Mouse (Mus musculus) layer of hippocampus, adult 18-20 months (tissue): ENCODE measurements around the gene Arsa. TPM values are rescaled to one million over a fixed set of nuclear protein-coding genes. Genes with fewer than 3 reads are reported as not detected.

Source experiments
- total RNA-seq, 2 experiments: library from RNA; stranded (reverse); gene quantifications; 2 replicates each; pipeline ENCODE4 v1.2.3; 2021

Arsa gene
- total RNA-seq, 2 experiments from 2014 or later: 28.1 to 29.6 TPM

Other genes with a start within 250 kb of the Arsa start
- 100 to 1,000 TPM; 304 to 307 TPM for gene Sbf1, start 162.1 kb downstream of the Arsa start, total RNA-seq
- gene Adm2, start 154.7 kb downstream of the Arsa start, total RNA-seq: not detected
- gene Miox, start 143.0 kb downstream of the Arsa start, total RNA-seq: not detected
- gene Lmf2, start 121.8 kb downstream of the Arsa start, total RNA-seq: 10 to 100 TPM; 16.6 to 18.6 TPM
- 100 to 1,000 TPM; 101 to 103 TPM for gene Ncaph2, start 121.7 kb downstream of the Arsa start, total RNA-seq
- gene Sco2, start 103.6 kb downstream of the Arsa start, total RNA-seq: 10 to 100 TPM; 28.1 to 34.0 TPM
- gene Tymp, start 100.4 kb downstream of the Arsa start, total RNA-seq: 1 to 10 TPM; 1.4 to 1.5 TPM
- 1 to 10 TPM; 3.2 to 4.3 TPM for gene Odf3b, start 98.1 kb downstream of the Arsa start, total RNA-seq
- gene Klhdc7b, start 92.5 kb downstream of the Arsa start, total RNA-seq: under 1 TPM; 0.32 to 0.51 TPM
- gene Syce3, start 66.9 kb downstream of the Arsa start, total RNA-seq: not detected
- gene Cpt1b, start 51.6 kb downstream of the Arsa start, total RNA-seq: 1 to 10 TPM; 1.2 to 2.2 TPM
- 1 to 10 TPM; 2.2 to 3.4 TPM for gene C730034F03Rik, start 47.8 kb downstream of the Arsa start, total RNA-seq
- under 1 TPM in 1 of 2 experiments, not detected in 1; 0.42 TPM for gene Gm44502, start 47.7 kb downstream of the Arsa start, total RNA-seq
- 10 to 100 TPM; 40.5 to 41.1 TPM for gene Chkb, start 47.5 kb downstream of the Arsa start, total RNA-seq
- 100 to 1,000 TPM; 266 to 269 TPM for gene Mapk8ip2, start 23.5 kb downstream of the Arsa start, total RNA-seq
- gene Shank3, start 22.2 kb upstream of the Arsa start, total RNA-seq: 100 to 1,000 TPM; 232 to 243 TPM
- 1 to 10 TPM in 1 of 2 experiments, under 1 TPM in 1; 0.66 to 1.0 TPM for gene Acr, start 90.9 kb upstream of the Arsa start, total RNA-seq
- gene Rabl2, start 114.5 kb upstream of the Arsa start, total RNA-seq: 10 to 100 TPM; 25.9 to 28.6 TPM